Mouse (Mus musculus) bone marrow macrophage, adult 2 months (primary cell): ENCODE results near the gene Pms1.

Experiments used
- CTCF ChIP-seq: IDR thresholded peaks from 2 replicates; pipeline ENCODE4 v1.5.1; 2012; ENCODE audit warnings: low read depth, mild to moderate bottlenecking, low read length, moderate library complexity
- POLR2A ChIP-seq: IDR thresholded peaks from 2 replicates; pipeline ENCODE4 v1.6.1; 2012; ENCODE audit warnings: mild to moderate bottlenecking, low read depth, low read length, borderline replicate concordance

DNA sequence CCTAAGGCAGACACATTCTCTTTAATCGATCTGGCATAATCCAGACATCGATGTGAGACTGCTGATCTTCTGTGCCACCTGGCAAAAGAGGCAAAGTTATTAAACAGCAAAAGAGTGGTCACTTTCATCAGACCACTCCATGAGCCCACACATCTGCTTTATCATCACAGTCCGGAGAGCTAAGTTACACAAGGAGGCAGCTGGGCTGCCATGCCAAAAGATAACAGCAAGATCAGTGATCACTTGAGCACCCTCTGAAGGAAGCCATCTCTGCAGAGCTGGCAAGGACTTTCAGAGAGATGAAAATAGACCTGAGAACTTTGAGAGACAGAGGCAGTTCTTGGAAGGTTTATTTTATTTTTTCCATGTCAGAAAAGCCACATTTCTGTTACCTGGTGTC lies 102.3 kb downstream of the Pms1 start:
- no peak for TF ChIP-seq POLR2A
- no peak for TF ChIP-seq CTCF
